Mouse (Mus musculus) E14TG2a.4 (cell line): ENCODE results near the gene Hivep2.

Source experiments
- CTCF ChIP-seq: conservative IDR thresholded peaks from 2 replicates; pipeline ENCODE4 v1.5.1; 2014; ENCODE audit warnings: low read length
- NANOG ChIP-seq: IDR thresholded peaks from 2 replicates; pipeline ENCODE4 v1.6.1; 2014; ENCODE audit warnings: borderline replicate concordance, low read length, mixed read lengths
- POU5F1 ChIP-seq: IDR thresholded peaks from 2 replicates; pipeline ENCODE4 v1.6.1; 2014; ENCODE audit warnings: low read length, borderline replicate concordance

- no peak for TF ChIP-seq CTCF
- no peak for TF ChIP-seq POU5F1
- no peak for TF ChIP-seq NANOG
These were observed 17.0 kb downstream of the Hivep2 start for GRCm38 (mm10) chr10:13982769-13983381.
